Mouse (Mus musculus): Measurements from ENCODE around the gene Mtap. TPM values are rescaled to one million over a fixed set of nuclear protein-coding genes. Genes with fewer than 3 reads are reported as not detected.

Gene Mtap
- polyA plus RNA-seq, 1 experiment, result 2.5 TPM

GRCm38 (mm10) chr4:89162496-89162895, 25.6 kb downstream of the Mtap start:
- Histone ChIP-seq H3K36me3 (replicated peaks; ENCODE audit: low read length) (peaks cover 84% of the 10 kb centered on the region), H3K4me3 (replicated peaks) (no peak overlapping the region), H3K9me3 (no peaks in the 10 kb centered on the region), H3K27me3 (replicated peaks) (no peaks in the 10 kb centered on the region), H3K4me1 (peaks cover 21% of the 10 kb centered on the region)
- TF ChIP-seq GATA1 (IDR thresholded peaks at IDR 0.05; ENCODE audit: borderline replicate concordance, low read length), result no peak
- no peak for TF ChIP-seq FLI1 (IDR thresholded peaks at IDR 0.05; ENCODE audit: low read length)

DNA sequence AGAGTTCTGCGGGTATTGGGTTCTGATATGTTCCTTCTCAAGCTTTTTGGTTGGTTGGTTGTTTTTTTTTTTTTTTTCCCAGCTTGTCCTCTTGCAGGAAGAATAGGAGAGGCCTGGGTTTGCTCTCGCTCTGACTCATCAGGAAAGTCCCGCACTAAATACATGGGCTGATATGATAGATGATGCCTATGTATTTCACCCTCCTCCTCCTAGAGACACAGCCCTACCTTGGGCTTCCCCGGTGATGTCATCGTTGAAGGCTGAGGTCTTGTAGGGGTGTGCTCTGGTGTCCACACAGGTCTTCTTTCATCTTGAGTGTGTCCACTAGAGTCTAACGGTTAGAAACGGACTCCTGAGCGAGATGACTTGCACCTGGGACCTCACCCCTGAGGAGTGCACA, 26.7 kb downstream of the Mtap start:
- no peaks in the 10 kb centered on the region for H3K27me3 ChIP-seq (replicated peaks)
- no peak overlapping the region for H3K4me3 ChIP-seq (replicated peaks)
- H3K9me3 ChIP-seq, result no peaks in the 10 kb centered on the region
- H3K4me1 ChIP-seq, result peaks cover 20% of the 10 kb centered on the region
- no peak for TF ChIP-seq GATA1 (IDR thresholded peaks at IDR 0.05; ENCODE audit: borderline replicate concordance, low read length)
- TF ChIP-seq FLI1 (IDR thresholded peaks at IDR 0.05; ENCODE audit: low read length), result no peak
- H3K36me3 ChIP-seq (replicated peaks; ENCODE audit: low read length), result peaks cover 84% of the 10 kb centered on the region

DNA sequence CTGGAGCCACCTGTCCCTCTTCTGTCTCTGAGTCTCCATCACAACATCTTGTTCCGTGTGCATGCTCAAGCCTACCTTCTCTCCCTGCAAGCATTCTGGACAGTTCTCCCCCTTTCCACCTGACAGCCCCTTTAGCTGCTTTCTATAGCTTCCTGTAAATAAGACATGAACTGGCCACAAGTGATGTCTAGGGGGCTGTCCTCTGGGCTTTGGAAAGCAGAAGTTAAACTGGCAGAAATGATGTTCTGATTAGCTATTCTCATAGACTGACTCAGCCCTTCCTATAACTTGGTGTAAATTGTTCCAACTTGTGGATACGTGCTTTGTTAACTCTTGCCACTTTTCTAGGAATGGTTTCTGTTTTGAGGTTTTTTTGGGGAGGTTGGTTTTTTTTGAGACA, 27.8 kb downstream of the Mtap start:
- Histone ChIP-seq H3K36me3 (replicated peaks; ENCODE audit: low read length) (peaks cover 87% of the 10 kb centered on the region), H3K27me3 (replicated peaks) (no peaks in the 10 kb centered on the region), H3K9me3 (no peaks in the 10 kb centered on the region), H3K4me1 (peaks cover 20% of the 10 kb centered on the region), H3K4me3 (replicated peaks) (no peak overlapping the region)
- TF ChIP-seq FLI1 (IDR thresholded peaks at IDR 0.05; ENCODE audit: low read length) (no peak), GATA1 (IDR thresholded peaks at IDR 0.05; ENCODE audit: borderline replicate concordance, low read length) (no peak)

GRCm38 (mm10) chr4:89168877-89169276, 32.0 kb downstream of the Mtap start:
- Histone ChIP-seq H3K4me1 (peaks cover 24% of the 10 kb centered on the region), H3K9me3 (no peaks in the 10 kb centered on the region), H3K27me3 (replicated peaks) (no peaks in the 10 kb centered on the region), H3K36me3 (replicated peaks; ENCODE audit: low read length) (peaks cover 88% of the 10 kb centered on the region), H3K4me3 (replicated peaks) (no peak overlapping the region)
- no peak for TF ChIP-seq GATA1 (IDR thresholded peaks at IDR 0.05; ENCODE audit: borderline replicate concordance, low read length)
- no peak for TF ChIP-seq FLI1 (IDR thresholded peaks at IDR 0.05; ENCODE audit: low read length)

DNA sequence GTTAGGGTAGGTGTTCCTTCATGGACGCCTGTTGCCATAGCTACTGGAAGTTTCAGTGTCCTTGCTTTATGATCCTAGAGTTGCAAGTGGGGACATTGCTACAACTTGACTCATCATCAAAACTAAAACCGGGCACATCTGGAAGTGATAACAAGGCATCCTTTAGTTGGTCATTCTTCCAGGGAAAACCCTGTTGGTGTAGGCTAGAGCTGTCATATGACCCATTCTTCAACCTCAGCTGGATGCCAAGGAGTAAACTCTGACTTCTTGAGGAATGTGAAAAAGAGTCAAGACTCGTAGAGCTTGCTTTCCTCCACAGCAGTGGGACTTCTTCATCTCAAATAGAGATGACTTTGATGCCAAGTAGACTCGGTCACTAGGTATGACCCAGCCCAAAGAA, 32.8 kb downstream of the Mtap start:
- peaks cover 15% of the 10 kb centered on the region for H3K4me1 ChIP-seq
- TF ChIP-seq FLI1 (IDR thresholded peaks at IDR 0.05; ENCODE audit: low read length) (no peak), GATA1 (IDR thresholded peaks at IDR 0.05; ENCODE audit: borderline replicate concordance, low read length) (no peak)
- no peaks in the 10 kb centered on the region for H3K27me3 ChIP-seq (replicated peaks)
- no peaks in the 10 kb centered on the region for H3K9me3 ChIP-seq
- H3K36me3 ChIP-seq (replicated peaks; ENCODE audit: low read length), result peaks cover 88% of the 10 kb centered on the region
- no peak overlapping the region for H3K4me3 ChIP-seq (replicated peaks)

DNA sequence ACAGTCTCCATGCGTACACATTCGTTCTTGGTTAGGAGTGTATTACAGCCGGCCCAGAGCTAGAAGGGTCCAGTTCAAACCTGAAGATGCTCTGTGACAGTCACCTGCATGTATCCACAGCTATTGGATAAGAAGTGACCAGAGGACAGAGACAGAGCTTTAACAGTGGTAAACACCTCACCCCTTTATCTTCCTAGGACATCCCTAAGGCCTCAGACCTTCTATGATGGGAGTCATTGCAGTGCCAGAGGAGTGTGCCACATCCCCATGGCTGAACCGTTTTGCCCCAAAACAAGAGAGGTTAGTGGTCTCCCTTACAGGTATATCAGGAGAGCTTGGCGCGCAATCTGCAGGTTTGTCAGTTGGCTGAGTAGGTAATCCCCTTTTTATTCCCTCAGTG, 34.0 kb downstream of the Mtap start:
- H3K9me3 ChIP-seq, result no peaks in the 10 kb centered on the region

GRCm38 (mm10) chr4:89172873-89173605, 36.1 kb downstream of the Mtap start:
- H3K36me3 ChIP-seq (replicated peaks; ENCODE audit: low read length), result peaks cover 93% of the 10 kb centered on the region
- no peaks in the 10 kb centered on the region for H3K9me3 ChIP-seq
- no peak for TF ChIP-seq FLI1 (IDR thresholded peaks at IDR 0.05; ENCODE audit: low read length)
- no peak for TF ChIP-seq GATA1 (IDR thresholded peaks at IDR 0.05; ENCODE audit: borderline replicate concordance, low read length)
- peaks cover 14% of the 10 kb centered on the region for H3K4me1 ChIP-seq
- H3K27me3 ChIP-seq (replicated peaks), result no peaks in the 10 kb centered on the region
- H3K4me3 ChIP-seq (replicated peaks), result no peak overlapping the region

More for the DNA sequence above, 34.0 kb downstream of the Mtap start:
- H3K4me3 ChIP-seq (replicated peaks), result no peak overlapping the region
- peaks cover 14% of the 10 kb centered on the region for H3K4me1 ChIP-seq
- TF ChIP-seq FLI1 (IDR thresholded peaks at IDR 0.05; ENCODE audit: low read length) (no peak), GATA1 (IDR thresholded peaks at IDR 0.05; ENCODE audit: borderline replicate concordance, low read length) (no peak)
- H3K36me3 ChIP-seq (replicated peaks; ENCODE audit: low read length), result peaks cover 92% of the 10 kb centered on the region
- H3K27me3 ChIP-seq (replicated peaks), result no peaks in the 10 kb centered on the region

DNA sequence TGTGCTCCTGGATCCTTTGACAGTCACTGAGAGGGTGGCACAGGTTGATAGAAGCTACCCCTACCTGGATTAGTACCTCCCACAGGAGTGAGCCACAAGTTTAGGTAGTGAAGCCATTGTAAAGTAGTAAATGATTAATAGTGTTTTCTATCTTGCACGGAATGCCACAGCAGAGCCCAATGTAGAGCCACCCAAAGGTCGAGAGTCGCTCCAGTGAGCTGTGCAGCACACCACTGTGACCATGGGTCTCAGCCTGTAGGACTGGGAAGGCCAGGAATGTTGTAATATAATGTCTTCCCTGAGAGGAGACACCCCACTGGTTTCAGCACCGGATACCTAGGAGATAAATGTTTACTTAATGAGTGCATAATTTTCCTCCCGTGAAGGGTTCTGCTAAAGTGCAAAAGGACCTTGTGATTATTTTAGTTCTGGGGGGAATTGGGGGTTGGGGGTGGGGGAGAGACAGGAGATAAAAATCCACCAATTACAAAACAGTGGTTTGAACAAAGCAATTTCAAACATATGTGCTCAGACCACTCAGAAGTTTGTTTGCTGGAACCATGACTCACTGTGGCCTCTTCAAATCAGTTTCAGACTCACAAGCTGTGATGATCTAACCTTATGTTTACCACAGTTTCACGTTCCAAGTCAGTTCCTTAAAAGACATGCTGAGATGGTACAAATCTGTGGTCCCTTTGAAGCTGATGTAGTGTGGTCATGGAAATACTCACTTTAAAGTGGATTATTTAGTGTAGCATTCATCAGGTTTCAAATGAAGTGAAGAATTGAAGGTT, 40.8 kb downstream of the Mtap start:
- H3K4me3 ChIP-seq (replicated peaks), result no peak overlapping the region
- no peak for TF ChIP-seq GATA1 (IDR thresholded peaks at IDR 0.05; ENCODE audit: borderline replicate concordance, low read length)
- H3K9me3 ChIP-seq, result 0 out of 2 replicates have a peak, but pooled peaks cover 2% of the 10 kb centered on the region
- peaks cover 86% of the 10 kb centered on the region for H3K36me3 ChIP-seq (replicated peaks; ENCODE audit: low read length)
- H3K27me3 ChIP-seq (replicated peaks), result no peaks in the 10 kb centered on the region
- H3K4me1 ChIP-seq, result peaks cover 7% of the 10 kb centered on the region

GRCm38 (mm10) chr4:89180121-89180520, 43.2 kb downstream of the Mtap start:
- H3K4me1 ChIP-seq, result no peaks in the 10 kb centered on the region
- H3K27me3 ChIP-seq (replicated peaks), result no peaks in the 10 kb centered on the region
- H3K36me3 ChIP-seq (replicated peaks; ENCODE audit: low read length), result peaks cover 65% of the 10 kb centered on the region
- no peak overlapping the region for H3K4me3 ChIP-seq (replicated peaks)
- peaks cover 12% of the 10 kb centered on the region; the same call in 1 of the 2 replicates for H3K9me3 ChIP-seq
- TF ChIP-seq GATA1 (IDR thresholded peaks at IDR 0.05; ENCODE audit: borderline replicate concordance, low read length) (no peak), FLI1 (IDR thresholded peaks at IDR 0.05; ENCODE audit: low read length) (no peak)

- no peaks in the 10 kb centered on the region for H3K4me1 ChIP-seq
- no peaks in the 10 kb centered on the region for H3K27me3 ChIP-seq (replicated peaks)
- no peak for TF ChIP-seq FLI1 (IDR thresholded peaks at IDR 0.05; ENCODE audit: low read length)
- no peak for TF ChIP-seq GATA1 (IDR thresholded peaks at IDR 0.05; ENCODE audit: borderline replicate concordance, low read length)
- no peak overlapping the region for H3K4me3 ChIP-seq (replicated peaks)
- H3K9me3 ChIP-seq, result peaks cover 12% of the 10 kb centered on the region; the same call in 1 of the 2 replicates
- peaks cover 49% of the 10 kb centered on the region for H3K36me3 ChIP-seq (replicated peaks; ENCODE audit: low read length)
Observed at GRCm38 (mm10) chr4:89181656-89182055, 44.7 kb downstream of the Mtap start.

Data from megakaryocyte, embryonic 14.5 days (primary cell).